Mouse (Mus musculus): Measurements from ENCODE around the gene Naa15.
"Not testable (repeated sequence)": the region's sequence is repeated elsewhere in the genome, so short reads cannot be mapped to it uniquely, and the experiment has no call there.

Gene Naa15

GRCm38 (mm10) chr3:51415098-51416072 lies at the start of gene Naa15:
Gene Naa15 (plus strand): TSS chr3:51415148.
- DNase-seq (ENCODE audit: low spot score): peak; percentile 96

- no peak for DNase-seq (ENCODE audit: low spot score)
These were observed 49.4 kb upstream of the Naa15 start for GRCm38 (mm10) chr3:51365517-51365882.

GRCm38 (mm10) chr3:51366926-51367325 lies 48.0 kb upstream of the Naa15 start:
- no peak for DNase-seq (ENCODE audit: low spot score)

GRCm38 (mm10) chr3:51368011-51368410 lies 46.9 kb upstream of the Naa15 start:
- no peak for DNase-seq (ENCODE audit: low spot score)

GRCm38 (mm10) chr3:51371826-51372225 lies 43.1 kb upstream of the Naa15 start:
- no peak for DNase-seq (ENCODE audit: low spot score)

- no peak for DNase-seq (ENCODE audit: low spot score)
These were observed 42.1 kb upstream of the Naa15 start for GRCm38 (mm10) chr3:51372883-51373282.

- no peak for DNase-seq (ENCODE audit: low spot score)
These were observed 41.4 kb upstream of the Naa15 start for GRCm38 (mm10) chr3:51373544-51373943.

GRCm38 (mm10) chr3:51375307-51376265 lies 39.4 kb upstream of the Naa15 start:
- peak; percentile 54 for DNase-seq (ENCODE audit: low spot score)

- DNase-seq (ENCODE audit: low spot score): peak; percentile 36
These were observed 36.9 kb upstream of the Naa15 start for GRCm38 (mm10) chr3:51377878-51378664.

- DNase-seq (ENCODE audit: low spot score): no peak
These were observed 36.3 kb upstream of the Naa15 start for GRCm38 (mm10) chr3:51378665-51378946.

- DNase-seq (ENCODE audit: low spot score): no peak
These were observed 34.9 kb upstream of the Naa15 start for GRCm38 (mm10) chr3:51379786-51380659.

GRCm38 (mm10) chr3:51380660-51381014 lies 34.3 kb upstream of the Naa15 start:
- DNase-seq (ENCODE audit: low spot score): no peak

GRCm38 (mm10) chr3:51383409-51383808 lies 31.5 kb upstream of the Naa15 start:
- DNase-seq (ENCODE audit: low spot score): no peak

- DNase-seq (ENCODE audit: low spot score): peak; percentile 44
These were observed 28.4 kb upstream of the Naa15 start for GRCm38 (mm10) chr3:51386441-51387133.

GRCm38 (mm10) chr3:51387134-51387451 lies 27.9 kb upstream of the Naa15 start:
- DNase-seq (ENCODE audit: low spot score): no peak

- no peak for DNase-seq (ENCODE audit: low spot score)
These were observed 27.0 kb upstream of the Naa15 start for GRCm38 (mm10) chr3:51387868-51388381.

- DNase-seq (ENCODE audit: low spot score): no peak
These were observed 26.0 kb upstream of the Naa15 start for GRCm38 (mm10) chr3:51388904-51389303.

GRCm38 (mm10) chr3:51391095-51391494 lies 23.9 kb upstream of the Naa15 start:
- no peak for DNase-seq (ENCODE audit: low spot score)

- no peak for DNase-seq (ENCODE audit: low spot score)
These were observed 23.4 kb upstream of the Naa15 start for GRCm38 (mm10) chr3:51391591-51391990.

GRCm38 (mm10) chr3:51393018-51393417 lies 21.9 kb upstream of the Naa15 start:
- DNase-seq (ENCODE audit: low spot score): not testable (repeated sequence)

Data from urinary bladder, postnatal 14 days (tissue).